Mouse (Mus musculus) adrenal gland (tissue): ENCODE data around the gene Psma7.

Experiments
- intact Hi-C: fragments of 180-260 bp; cut with DNase I; formaldehyde crosslinking; loops from one replicate; pipeline ENCODE4 v1.15.1; 2025
- long read RNA-seq, 2 experiments: library from polyadenylated mRNA; unstranded; transcript quantifications; one replicate each; pipeline ENCODE4 v2.0.0; 2020; ENCODE audit warnings: borderline replicate concordance in 1 of 2; ENCODE audit not compliant: insufficient replicate concordance in 1 of 2

The Psma7 gene
- long read RNA-seq, experiment 1, transcript Psma7-201 (7 exons, 914 nt), result major isoform, 270 of 333 reads
- long read RNA-seq, experiment 1, partial matches to known transcripts, result 48 of 333 reads
- long read RNA-seq, experiment 1, other reads (novel, unspliced or antisense), result 15 of 333 reads
- long read RNA-seq, experiment 2, transcript Psma7-201 (7 exons, 914 nt), result major isoform, 380 of 405 reads
- long read RNA-seq, experiment 2, partial matches to known transcripts, result 10 of 405 reads
- long read RNA-seq, experiment 2, other reads (novel, unspliced or antisense), result 14 of 405 reads

DNA sequence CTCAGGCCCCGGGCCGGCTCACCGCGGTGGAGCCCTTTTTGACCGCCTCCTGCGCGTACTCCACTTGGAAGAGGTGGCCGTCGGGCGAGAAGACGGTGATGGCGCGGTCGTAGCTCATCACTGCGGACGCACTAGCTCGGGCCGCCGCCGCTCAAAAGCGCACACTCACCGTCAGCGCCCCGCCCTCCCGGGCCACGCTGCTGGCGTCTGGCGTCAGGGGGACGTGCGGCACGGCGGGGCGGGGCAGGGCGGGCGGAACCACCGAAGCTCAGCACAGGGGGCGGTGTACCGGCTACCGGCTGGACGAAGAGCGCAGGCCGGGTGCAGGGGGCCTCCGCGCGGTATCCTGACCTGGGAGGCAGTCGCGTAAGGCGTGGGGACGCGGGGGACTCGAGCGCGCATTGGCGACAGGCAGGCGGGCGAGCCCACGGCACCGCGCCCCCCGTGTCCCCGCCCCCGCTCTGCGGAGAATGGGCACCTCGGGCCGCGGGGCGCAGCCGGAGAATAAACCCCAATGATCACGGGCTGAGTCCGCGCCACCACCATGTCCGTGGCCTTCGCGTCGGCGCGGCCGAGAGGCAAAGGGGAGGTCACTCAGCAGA is at the start of gene Psma7, which contains the start of gene Ss18l1:
Psma7 (minus strand) TSS at position 178 of the 602 bp plus-strand sequence.
Ss18l1 (plus strand) TSS at position 254 of the 602 bp plus-strand sequence.
- intact Hi-C loops, result loop anchor here (5.0 kb wide), 1 partner anchor 65 kb away; the partner anchor contains the start of gene Taf4

DNA sequence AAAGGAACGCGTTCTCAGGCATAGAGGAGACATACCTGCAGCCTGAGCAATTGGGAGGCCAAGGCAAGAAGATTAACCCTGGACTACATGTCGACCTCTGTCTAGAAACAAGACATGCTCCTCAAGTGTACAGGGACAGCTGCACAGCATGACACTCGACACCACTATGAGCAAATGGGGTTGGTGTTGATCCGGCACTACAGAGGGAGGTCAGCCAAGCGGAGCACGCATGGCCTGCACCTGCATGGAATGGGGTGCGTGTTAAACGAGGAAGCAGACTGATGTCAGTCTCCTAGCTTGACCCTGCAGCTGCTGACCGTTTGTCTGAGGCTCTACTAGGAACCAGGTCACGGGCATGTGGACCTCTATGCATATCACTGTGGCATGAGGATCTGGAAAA is 48.1 kb upstream of the Psma7 start:
- intact Hi-C loops, result no loop called here

DNA sequence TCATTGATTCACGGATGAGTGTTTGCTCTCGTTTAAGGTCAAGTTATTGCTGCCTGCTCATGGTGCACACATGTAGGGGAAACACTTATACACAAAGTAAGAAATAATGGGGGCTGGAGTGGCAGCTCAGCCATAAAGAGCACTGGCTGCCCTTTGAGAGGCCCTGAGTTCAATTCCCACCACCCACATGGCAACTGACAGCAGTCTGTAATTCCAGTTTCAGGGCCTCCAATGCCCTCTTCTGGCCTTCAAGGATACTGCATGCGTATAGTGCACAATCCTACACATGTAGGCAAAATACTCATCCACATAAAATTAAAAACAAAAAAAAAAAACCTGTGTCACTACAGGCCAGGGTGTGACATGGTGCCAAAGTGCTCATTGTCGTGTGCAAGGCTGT is 45.2 kb upstream of the Psma7 start:
- intact Hi-C loops, result no loop called here

DNA sequence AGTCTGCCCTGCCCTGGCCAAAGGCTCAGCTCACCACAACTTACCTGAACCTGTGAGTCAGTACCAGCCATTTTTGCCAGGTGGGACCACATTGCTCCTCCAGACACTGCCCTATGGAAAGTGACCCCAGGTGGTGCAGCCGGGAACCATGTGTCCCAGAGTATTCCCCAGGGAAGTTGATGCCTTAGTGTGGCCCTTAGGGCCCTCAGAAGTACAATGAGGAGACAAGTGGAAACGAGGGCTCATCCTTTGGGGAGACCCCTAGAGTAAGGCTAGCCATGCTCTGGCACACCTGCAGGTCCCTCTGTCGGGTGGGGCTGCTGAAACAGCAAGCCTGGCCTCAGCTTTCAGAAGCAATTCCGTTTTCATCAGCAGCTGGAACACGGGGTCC is 44.4 kb upstream of the Psma7 start:
- intact Hi-C loops, result no loop called here

DNA sequence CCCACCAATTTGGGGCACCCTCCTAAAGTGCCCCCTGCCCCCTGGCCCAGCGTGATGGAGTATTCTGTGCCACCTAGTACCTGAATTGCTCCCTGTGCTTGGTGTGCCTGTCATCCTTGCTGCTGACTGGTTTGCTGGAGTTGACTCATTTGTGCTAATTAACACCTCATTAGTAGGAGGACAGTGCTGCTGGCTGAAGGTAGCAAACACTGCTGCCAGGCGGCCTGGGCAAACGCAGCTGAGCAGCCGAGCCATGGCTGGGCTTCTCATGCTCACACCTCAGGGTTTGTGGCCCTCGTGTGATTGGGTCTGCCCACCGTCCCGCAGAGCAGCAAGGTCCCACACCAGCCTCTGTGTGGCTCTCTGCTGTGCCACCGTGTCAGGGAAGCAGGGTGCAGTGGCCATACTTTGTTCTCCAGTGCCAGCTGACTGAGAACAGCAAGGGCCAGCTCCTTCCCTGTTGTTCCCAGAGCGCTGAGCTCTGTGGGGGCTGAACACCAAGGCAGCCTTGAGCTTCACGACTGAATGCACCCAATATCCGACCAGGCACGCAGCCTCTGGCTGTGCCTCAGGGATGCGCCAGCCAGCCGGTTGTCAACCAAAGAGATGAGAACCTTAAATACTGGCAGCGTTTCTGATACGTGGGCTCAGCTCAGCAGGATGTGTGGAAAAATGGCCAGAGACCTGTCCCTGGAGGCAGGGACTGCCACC is 43.8 kb upstream of the Psma7 start:
- intact Hi-C loops, result no loop called here

DNA sequence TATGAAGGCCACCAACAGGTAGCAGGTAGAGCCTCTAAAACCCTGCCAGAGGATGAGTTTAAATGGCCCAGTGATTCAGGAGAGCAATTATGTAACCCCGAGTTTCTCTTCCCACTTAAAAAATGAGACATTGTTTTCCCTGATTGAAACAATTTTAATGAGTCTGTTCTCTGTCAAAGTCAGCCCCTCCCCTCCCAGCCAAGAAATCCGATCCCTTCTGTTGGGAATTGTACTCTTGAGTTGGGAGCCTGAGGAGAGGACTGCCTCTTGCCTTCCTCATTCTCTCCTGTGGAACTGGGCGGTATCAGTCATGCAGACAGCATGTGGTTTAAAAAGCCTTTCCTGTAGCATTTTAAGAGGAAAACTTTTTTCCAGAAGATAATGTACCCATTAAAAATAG is 42.3 kb upstream of the Psma7 start:
- intact Hi-C loops, result no loop called here

DNA sequence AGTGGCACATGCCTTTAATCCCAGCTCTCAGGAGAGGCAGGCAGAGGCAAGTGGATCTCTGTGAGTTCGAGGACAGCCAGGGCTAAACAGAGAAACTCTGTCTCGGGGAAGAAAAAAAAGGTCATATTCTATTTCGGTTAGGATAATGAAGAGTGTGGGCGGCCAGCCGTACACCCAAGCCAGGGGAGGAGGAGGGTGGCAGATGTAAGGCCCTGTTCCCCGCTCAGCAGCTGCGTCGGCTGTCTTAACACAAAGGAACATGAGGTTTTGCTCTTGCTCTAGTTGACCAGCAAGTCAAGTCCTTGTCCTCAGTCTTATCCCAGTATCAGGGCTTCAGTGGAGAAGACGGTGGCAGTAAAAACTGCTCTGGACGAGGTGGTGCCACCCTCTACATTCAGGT is 40.8 kb upstream of the Psma7 start:
- intact Hi-C loops, result no loop called here

DNA sequence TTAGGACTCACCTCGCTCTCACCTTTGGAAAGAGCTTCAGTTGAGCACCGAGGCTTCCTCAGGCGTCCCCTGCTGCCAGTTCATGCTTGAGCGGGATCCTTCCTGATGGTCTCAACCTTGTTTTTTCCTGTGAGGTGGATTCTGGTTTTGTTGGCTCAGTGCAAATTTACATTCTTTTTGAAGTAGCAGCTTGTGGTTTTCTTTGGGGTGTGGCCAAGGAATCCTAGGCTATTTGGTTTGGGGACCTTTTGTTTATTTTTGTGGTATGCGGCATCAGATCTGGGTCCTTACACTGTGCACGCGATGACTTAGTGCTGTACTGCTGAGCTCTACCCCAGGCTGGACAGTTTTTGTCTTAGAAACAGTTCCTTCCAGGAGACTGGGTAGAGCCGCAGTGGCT is 38.4 kb upstream of the Psma7 start:
- intact Hi-C loops, result no loop called here

DNA sequence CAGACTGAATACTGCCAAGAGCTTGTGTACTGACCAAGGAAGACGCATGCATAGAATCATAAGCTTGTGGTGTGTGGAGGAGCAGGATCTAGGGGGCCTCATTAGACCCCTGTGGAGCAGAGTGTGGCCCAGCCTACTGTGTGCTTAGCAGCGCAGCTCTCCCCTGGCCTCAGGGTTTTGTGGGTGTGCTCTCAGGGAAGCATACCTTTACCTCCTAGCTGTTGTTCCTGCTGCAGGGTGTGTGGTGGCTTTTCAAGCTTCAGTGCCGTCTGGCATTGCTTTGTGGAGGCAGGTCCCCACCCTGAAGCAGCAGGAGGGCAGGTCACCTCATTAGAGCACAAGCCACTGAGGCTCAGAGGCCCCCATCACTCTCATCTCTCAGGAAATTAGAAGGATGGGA is 35.4 kb upstream of the Psma7 start:
- intact Hi-C loops, result no loop called here

DNA sequence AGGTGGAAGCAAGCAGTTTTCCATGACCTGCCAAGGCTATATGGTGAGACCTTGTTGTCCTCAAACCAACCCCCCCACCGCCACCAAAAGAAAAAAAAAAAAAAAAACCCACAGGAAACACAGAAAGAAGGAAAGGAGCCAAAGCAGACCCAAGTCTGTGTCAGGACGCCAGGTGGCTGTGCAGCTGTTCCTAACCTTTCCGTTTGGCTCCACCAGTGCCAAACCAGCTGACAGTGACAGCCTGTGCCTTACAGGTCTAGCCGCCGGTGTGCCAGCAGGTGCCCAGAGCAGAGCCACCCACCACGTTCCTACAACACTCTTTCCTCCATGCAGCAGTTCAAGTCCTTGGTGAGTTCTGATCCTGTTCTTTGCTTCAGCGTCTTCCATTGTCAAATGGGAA is 30.7 kb upstream of the Psma7 start:
- intact Hi-C loops, result no loop called here

DNA sequence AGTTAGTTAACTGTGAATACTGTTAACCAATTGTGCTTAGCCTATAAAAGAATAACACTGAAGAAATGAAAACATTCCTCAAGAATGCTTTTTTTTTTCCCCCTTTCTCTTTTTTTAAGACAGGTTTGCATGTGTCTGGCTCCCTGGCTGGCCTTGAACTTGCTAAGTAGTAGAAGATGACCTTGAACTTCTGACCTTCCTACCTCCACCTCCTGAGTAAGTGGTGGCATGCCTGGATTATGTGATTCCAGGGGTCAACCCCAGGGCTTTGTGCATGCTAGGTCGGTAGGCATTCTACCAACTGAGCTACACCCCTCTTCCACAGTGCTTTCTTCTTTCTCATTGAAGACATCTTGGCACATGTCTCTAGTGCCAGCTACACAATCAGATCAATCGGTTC is 29.4 kb upstream of the Psma7 start:
- intact Hi-C loops, result no loop called here

DNA sequence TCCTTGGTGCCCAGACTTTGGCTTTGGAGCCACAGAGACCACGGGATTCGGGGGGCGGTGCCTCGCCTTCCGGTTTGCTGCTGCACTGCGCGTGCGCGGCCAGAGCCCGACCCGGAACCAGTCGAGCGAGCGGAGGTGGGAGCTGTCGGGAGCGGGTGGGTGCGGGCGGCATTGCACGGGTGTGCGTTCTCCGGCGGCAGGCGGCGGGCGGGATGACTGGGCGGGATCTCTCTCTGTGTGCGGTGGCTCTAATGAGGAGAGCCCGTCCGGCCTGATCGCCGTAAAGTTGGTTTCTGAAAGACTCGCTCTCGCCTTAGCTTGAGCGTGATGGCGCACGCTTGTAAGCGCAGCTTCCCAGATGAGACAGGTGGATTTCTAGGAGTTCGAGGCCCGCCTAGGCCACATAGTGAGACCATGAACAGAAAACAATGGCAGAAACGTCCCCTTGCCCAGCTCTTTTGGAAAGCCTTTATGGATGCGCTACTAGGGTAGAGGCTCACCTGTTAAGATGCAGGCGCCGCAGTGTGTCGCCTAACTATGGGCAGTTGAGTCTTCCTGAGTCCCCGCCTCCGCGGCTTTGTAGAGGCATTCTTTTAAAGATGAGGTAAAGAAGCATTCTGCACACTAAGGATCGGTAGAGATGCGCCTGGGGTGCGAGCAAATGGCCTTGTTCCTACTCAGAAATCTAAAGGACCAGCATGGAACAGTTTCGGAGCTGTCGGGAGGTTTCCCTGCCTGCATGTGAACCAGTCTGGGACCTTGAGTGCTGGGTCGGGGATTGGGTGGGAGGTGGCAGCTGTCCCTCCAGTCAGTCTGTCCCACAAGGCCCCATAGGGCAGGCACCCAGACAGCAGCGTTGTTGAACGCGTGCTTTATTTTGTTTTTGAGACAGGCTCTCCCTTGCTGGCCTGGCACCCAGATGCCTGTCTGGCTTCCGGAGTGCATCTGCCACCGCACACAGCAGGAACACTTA is 28.5 kb upstream of the Psma7 start, which contains the start of gene Mtg2:
Mtg2 (plus strand) TSS at position 108 of the 973 bp plus-strand sequence.
- intact Hi-C loops, result no loop called here

DNA sequence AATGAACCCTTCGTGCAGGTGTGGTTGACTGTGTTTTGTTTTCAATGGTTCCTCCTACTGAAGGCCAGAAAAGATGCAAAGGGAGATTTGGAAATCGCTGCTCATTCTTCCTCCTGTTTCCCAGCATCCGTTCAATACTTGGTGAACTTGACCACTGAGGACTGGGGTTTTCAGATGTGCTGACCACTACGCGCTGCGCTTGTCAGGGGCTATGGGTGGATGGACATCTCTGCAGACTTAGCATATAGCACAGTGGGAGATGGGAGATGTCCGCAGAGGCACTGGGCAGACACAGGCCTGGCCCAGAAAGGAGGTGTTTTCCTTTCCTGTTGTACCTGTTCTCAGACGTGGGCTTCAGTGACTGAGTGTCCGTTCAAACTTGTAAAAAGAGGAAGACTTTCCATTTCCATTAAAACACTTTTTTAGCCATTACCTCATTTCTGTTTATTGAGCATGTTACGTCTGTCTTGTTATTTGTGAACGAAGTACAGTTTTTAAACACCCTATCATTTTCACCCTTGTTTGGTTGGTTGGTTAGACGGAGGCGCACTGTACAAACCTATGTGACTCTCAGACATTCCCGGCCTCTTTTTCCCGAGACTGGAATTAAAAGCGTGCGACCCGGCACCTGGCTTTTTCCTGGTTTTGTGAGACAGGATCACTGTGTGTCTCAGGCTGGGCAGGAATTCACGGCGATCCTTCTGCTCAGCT is 27.7 kb upstream of the Psma7 start:
- intact Hi-C loops, result no loop called here

DNA sequence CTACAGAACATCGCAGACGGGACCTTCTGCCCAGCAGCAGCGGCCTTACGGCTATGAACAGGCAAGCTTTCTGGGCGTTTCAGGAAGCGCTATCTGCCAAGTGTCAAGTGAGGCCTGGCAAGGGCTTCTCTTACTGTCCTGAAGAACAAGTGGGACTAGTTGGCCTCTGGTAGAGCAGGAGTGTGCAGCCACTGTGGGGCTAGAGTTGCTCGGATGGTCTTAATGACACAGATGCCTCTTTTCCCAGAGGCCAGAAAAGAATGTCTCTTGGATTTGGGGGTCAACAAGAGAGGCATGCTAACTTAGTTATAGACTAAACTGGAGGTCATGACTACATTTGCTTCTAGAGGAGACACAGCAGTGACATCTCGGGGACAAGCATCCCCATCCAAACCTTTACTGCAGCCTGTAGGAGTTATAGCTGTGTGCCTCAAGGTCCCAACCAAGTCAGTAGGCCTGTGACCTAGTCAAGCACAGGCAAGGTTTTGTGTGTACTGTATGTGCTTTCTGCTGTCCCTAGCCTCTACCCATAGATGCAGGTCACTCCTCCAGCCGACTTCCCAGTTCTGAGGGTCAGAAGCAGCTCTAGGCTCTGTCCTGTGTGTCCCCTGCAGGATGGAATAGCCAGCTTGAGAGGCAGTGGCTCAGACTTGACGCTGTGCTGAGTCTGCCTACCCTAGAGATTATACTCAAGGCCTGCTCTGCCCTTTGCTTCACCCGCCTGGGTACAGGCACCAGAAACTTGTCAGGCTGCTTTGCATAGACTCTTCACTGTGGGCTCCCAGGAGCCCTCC is 21.3 kb upstream of the Psma7 start:
- intact Hi-C loops, result no loop called here

DNA sequence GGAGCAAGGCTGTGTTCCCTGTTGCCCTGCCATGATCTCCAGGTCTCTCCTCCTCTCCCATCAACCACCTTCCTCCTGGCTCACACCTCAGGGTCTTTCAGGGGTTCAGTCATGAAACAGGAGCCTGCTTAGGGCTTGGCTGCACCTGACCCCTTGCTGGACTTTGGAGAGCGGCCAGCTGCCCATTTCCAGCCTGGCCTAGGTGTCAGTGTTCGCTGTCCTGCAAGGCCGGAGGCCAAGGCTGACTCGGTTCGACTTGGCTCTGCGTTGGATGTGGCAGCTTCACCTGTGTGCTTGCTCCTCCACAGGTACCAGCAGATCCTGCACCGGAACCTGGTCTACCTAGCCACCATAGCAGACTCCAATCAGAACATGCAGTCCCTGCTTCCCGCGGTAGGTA is 10.8 kb upstream of the Psma7 start:
- intact Hi-C loops, result no loop called here

DNA sequence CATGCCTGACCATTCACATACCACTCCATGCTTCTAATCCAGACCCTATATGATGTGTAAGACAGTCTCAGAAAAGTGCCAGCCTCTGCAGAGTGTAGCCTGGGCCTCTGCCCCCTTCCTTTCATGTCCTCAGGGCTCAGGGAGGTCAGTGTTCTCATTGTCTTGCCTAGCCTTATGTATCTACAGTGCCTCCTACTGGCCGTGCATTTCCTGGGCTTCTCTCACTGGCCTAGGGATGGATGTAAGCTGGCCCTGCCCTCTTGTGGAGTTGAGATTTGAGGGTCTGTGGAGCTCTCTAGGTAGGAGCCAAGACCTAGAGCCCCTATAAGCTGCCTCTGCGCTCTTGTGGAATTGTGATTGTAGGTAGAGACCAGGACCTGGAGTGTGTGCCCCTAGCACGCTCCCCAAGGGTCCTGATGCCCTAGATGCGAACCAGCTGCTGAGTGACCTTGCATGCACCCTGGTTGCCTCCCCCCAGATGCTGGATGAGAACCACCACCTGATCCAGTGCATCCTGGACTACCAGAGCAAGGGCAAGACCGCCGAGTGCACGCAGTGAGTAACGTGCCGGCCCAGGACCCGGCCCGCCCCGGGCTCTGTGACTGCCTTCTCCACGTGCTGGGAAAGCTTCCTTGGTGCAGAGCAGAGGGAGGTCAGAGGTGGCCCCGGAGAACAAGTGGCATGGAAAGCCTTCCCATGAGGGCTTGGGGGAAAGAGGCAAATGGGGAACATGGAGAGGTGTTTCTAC is 9.9 kb upstream of the Psma7 start:
- intact Hi-C loops, result no loop called here

DNA sequence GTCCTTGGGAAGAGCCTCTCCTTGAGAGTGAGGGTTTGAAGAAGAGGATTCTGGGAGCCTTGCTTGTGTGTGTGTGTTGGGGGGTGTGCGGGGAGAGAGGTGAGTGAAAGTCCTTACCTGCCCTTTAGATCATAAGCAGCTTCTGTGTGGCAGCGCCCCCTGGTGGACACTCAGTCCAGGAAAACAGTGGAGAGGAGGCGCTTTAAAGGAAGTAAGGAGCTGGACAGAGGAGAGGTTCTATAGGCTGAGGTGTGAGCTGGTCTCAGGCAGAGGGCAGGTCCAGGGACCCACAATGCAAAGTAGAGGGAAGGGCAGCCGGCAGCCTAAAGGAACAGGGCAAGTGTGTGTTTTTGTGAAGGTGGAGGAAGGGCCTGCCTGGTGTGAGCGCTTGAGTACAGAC is 8.8 kb upstream of the Psma7 start:
- intact Hi-C loops, result no loop called here

DNA sequence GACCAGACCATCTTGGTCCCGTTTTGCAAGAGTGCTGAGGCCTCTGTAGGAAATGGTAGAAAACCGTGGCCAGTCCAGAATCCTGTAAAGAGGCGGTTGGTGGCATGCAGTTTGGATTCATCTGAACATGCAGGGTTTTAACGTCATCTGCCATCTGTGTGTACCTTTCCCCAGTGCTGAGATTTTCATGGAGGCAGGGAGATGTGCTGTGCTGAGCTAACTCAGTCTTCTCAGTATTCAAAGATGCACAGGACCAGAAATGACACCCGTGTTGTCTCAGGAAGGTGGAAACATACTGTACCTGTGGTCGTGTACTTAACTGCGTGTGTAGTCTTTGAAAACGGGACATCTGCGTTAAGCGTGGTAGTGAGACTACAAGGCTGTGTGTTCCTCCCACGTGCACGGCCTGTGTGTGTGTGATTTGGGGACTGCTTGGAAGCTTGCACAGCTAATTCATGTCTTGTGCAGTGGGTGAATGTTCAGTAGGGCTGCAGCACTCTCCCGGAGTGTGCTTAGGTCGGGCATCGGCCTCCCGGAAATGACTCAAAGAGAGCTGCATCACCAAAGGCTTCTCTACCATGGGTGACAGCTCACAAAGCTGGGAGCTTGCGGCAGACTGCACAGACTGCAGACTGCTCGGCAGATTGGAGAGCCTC is 5.9 kb upstream of the Psma7 start:
- intact Hi-C loops, result no loop called here

DNA sequence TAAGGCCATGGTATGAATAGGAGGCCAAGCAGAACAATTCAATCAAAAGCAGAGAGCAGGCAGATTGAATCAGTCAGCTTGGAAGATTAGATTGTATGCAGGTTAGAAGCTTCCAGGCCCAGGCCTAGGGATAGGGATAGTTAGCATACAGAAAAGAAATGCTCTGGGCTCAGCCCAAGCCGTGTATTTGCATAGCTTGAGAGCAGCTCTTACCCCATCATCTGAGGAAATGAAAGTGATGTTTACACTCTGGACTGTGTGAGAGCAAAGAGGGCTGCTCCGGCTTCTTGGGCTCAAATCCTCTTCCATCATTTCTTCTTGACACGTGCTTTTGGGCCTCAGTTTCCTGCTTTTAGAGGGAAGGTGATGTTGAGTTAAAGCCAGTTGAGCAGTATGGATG is 5.3 kb upstream of the Psma7 start:
- intact Hi-C loops, result no loop called here
